Mouse (Mus musculus): ENCODE data around the gene Gm20661. TPM values are rescaled to one million over a fixed set of nuclear protein-coding genes. Genes with fewer than 3 reads are reported as not detected.

The Gm20661 gene
- polyA plus RNA-seq, 1 experiment from 2014 or later = 1.7 TPM

DNA sequence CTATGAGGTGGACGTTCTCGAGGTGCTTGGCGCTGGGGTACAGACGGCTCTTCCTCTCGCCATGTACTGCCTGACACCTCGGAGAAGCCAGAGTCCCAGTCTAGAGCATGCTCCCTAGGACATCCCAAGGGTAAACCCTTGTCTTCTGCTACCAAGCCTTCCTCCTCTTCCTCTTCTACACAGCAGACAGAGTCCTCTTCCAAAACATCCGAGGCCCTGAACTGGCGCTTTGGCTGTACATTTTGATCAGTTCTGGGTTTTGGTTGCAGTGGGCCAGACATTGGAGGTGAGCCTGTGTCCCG is 1.8 kb downstream of the Gm20661 start:
- ATAC-seq (replicated peaks; ENCODE audit: low FRiP score) = no peak
- Histone ChIP-seq H3K4me1 (replicated peaks; ENCODE audit: control insufficient read depth, insufficient read depth, low read length) (peaks cover 14% of the 10 kb centered on the region; the same call in 1 of the 2 replicates), H3K4me2 (ENCODE audit: low read depth, low read length, severe bottlenecking) (peak overlapping the region; percentile 84), H3K27ac (ENCODE audit: low read depth, low read length) (no peak overlapping the region), H3K27me3 (ENCODE audit: control insufficient read depth, insufficient read depth, low read length) (peaks cover 15% of the 10 kb centered on the region), H3K9ac (ENCODE audit: low read length) (peak overlapping the region; percentile 55), H3K36me3 (ENCODE audit: control insufficient read depth, insufficient read depth, low read length) (no peaks in the 10 kb centered on the region), H3K9me3 (ENCODE audit: control insufficient read depth, low read length) (no peaks in the 10 kb centered on the region), H3K4me3 (ENCODE audit: low read depth, low read length) (peak overlapping the region; percentile 53)
- no peak for DNase-seq (ENCODE audit: low spot score)
- 70% methylated on average over 9 of the region's 9 CpGs for WGBS

DNA sequence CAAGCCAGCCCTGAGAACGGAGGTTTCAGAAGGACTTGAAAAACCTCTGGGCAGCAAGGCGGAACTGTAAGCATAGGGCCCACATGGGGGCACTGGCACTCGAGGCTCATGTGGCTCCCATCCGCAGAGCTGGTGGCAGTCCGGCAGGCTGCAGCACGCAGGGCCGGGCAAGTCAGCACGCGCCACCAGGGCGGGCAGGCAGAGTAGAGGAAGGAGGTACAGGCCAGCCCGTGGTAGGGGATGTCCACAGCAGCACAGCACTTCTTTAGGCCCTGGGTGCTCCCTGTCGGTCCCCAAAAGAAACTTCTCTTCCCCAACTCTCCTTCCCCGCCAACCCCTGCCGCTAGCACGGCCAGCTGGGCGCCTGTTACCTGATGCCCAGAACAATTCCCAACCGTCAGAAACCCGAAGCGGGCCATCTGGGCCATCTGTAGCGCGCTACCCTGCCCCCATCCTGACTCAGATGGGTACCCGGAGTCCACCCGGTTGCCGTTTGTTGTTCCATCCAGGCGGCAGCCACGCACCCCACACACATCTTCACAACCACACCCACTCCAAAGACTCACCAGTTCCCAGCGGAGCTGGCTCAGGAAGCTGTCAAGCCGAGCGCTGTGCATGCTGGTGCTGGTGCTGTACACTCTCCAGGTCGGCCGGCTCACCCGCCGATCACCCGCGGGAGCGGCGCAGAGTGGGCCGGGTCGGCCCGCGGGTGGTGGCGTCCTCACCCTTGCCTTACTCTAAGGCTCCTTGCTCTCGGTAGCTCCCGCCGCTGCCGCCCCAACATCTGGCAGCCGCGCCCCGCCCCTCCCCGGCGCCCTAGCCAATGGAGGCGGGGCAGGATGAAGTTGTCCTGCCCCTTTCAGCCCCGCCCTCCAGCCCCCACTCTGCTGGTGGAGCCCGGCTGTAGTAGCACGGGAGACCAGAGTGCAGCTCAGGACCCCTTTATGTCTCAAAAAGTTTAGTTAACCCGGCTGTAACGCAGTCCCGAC is 2.6 kb downstream of the Gm20661 start, which contains the start of gene Inka1:
Gene Inka1 (minus strand): TSS at position 749 of the 989 bp plus-strand sequence.
- Histone ChIP-seq H3K36me3 (ENCODE audit: control insufficient read depth, insufficient read depth, low read length) (no peaks in the 10 kb centered on the region), H3K4me2 (ENCODE audit: low read depth, low read length, severe bottlenecking) (peak within 1 kb of the TSS; percentile 84), H3K4me1 (replicated peaks; ENCODE audit: control insufficient read depth, insufficient read depth, low read length) (peaks cover 14% of the 10 kb centered on the region; the same call in 1 of the 2 replicates), H3K9ac (ENCODE audit: low read length) (peak within 1 kb of the TSS; percentile 55), H3K9me3 (ENCODE audit: control insufficient read depth, low read length) (no peaks in the 10 kb centered on the region), H3K27me3 (ENCODE audit: control insufficient read depth, insufficient read depth, low read length) (peaks cover 15% of the 10 kb centered on the region), H3K27ac (ENCODE audit: low read depth, low read length) (peak within 1 kb of the TSS; percentile 41), H3K4me3 (ENCODE audit: low read depth, low read length) (peak within 1 kb of the TSS; percentile 53)
- whole genome bisulfite sequencing = under 1% methylated on average over 58 of the region's 58 CpGs
- peak; percentile 92 for DNase-seq (ENCODE audit: low spot score)
- peak; percentile 83 for ATAC-seq (replicated peaks; ENCODE audit: low FRiP score)

DNA sequence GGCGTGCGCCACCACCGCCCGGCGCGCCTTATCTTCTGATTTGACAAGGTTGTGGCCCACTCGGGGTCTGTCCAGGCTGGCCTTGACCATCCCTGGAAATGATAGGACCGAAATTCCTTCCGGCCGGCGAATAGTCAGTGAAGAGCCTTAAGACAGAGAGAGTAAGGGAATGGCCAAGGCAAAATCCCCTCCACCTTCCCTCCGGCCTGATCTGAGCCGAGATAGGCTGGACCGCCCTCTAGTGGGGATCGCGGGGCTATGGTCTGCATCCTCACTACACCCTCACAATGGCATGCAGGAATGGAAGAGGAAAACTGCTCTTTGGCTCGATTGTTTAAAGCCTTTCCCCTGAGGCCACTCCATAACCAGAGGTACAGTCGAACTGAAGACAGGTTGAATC is 3.5 kb downstream of the Gm20661 start:
- Histone ChIP-seq H3K27ac (ENCODE audit: low read depth, low read length) (no peak overlapping the region), H3K9me3 (ENCODE audit: control insufficient read depth, low read length) (no peaks in the 10 kb centered on the region), H3K27me3 (ENCODE audit: control insufficient read depth, insufficient read depth, low read length) (peaks cover 15% of the 10 kb centered on the region), H3K4me1 (replicated peaks; ENCODE audit: control insufficient read depth, insufficient read depth, low read length) (peaks cover 14% of the 10 kb centered on the region; the same call in 1 of the 2 replicates), H3K4me2 (ENCODE audit: low read depth, low read length, severe bottlenecking) (peak overlapping the region; percentile 84), H3K4me3 (ENCODE audit: low read depth, low read length) (peak overlapping the region; percentile 53), H3K9ac (ENCODE audit: low read length) (no peak overlapping the region), H3K36me3 (ENCODE audit: control insufficient read depth, insufficient read depth, low read length) (no peaks in the 10 kb centered on the region)
- DNase-seq (ENCODE audit: low spot score) (peak; percentile 90), ATAC-seq (replicated peaks; ENCODE audit: low FRiP score) (peak; percentile 73)
- 7% methylated on average over 18 of the region's 18 CpGs for WGBS

DNA sequence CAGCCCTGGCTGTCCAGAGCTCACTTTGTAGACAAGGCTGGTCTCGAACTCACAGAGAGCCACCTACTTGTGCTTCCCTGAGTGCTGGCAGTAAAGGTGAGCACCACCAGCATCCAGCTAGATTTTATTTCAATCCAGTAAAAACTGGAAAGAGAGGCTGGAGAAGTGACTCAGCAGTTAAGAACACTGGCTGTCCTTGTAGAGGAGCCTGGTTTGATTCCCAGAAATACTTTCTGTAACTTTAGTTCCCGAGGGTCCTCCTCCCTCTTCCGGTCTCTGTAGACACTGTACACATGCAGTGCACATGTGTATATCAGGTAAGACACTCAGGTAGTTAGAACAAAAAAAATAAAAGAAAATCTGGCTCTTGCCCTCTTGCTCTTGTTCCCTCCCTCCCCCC is 5.1 kb downstream of the Gm20661 start:
- H3K36me3 ChIP-seq (ENCODE audit: control insufficient read depth, insufficient read depth, low read length) = no peaks in the 10 kb centered on the region
- H3K4me3 ChIP-seq (ENCODE audit: low read depth, low read length) = no peak overlapping the region
- WGBS = 71% methylated on average over 3 of the region's 3 CpGs
- no peak for ATAC-seq (replicated peaks; ENCODE audit: low FRiP score)
- H3K9ac ChIP-seq (ENCODE audit: low read length) = no peak overlapping the region
- H3K27me3 ChIP-seq (ENCODE audit: control insufficient read depth, insufficient read depth, low read length) = peaks cover 15% of the 10 kb centered on the region
- peaks cover 10% of the 10 kb centered on the region; the same call in 1 of the 2 replicates for H3K4me1 ChIP-seq (replicated peaks; ENCODE audit: control insufficient read depth, insufficient read depth, low read length)
- H3K9me3 ChIP-seq (ENCODE audit: control insufficient read depth, low read length) = no peaks in the 10 kb centered on the region
- no peak overlapping the region for H3K4me2 ChIP-seq (ENCODE audit: low read depth, low read length, severe bottlenecking)
- no peak overlapping the region for H3K27ac ChIP-seq (ENCODE audit: low read depth, low read length)
- DNase-seq (ENCODE audit: low spot score) = no peak

DNA sequence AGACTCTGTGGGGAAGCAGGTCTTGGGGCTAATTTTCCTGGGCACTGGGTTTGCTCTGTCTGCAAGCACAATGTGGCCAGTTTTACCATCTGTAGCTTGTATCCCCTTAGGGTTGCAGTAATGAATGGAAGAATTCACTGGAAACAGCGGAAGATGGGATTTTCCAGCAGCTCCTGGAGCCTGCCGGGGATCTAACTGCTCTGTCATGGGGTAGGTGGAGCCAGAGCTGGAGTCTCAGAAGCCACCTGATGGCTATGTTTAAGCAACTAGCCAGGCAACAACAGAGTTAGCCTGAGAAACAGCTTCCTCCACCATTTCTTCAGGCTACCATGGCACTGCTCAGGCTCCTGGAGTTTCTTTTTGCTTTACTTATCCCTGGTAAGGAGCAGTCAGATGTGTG is 9.3 kb downstream of the Gm20661 start, which contains the start of gene Cdhr4:
Gene Cdhr4 (plus strand): TSS at position 301 of the 400 bp plus-strand sequence.
- 0 out of 2 replicates have a peak, but pooled peaks cover 1% of the 10 kb centered on the region for H3K4me1 ChIP-seq (replicated peaks; ENCODE audit: control insufficient read depth, insufficient read depth, low read length)
- H3K36me3 ChIP-seq (ENCODE audit: control insufficient read depth, insufficient read depth, low read length) = no peaks in the 10 kb centered on the region
- no peaks in the 10 kb centered on the region for H3K27me3 ChIP-seq (ENCODE audit: control insufficient read depth, insufficient read depth, low read length)
- H3K9ac ChIP-seq (ENCODE audit: low read length) = no peak within 1 kb of the TSS
- no peak within 1 kb of the TSS for H3K4me2 ChIP-seq (ENCODE audit: low read depth, low read length, severe bottlenecking)
- no peak within 1 kb of the TSS for H3K4me3 ChIP-seq (ENCODE audit: low read depth, low read length)
- WGBS = 69% methylated on average over 2 of the region's 2 CpGs
- ATAC-seq (replicated peaks; ENCODE audit: low FRiP score) (no peak), DNase-seq (ENCODE audit: low spot score) (no peak)
- H3K27ac ChIP-seq (ENCODE audit: low read depth, low read length) = no peak within 1 kb of the TSS
- H3K9me3 ChIP-seq (ENCODE audit: control insufficient read depth, low read length) = no peaks in the 10 kb centered on the region

DNA sequence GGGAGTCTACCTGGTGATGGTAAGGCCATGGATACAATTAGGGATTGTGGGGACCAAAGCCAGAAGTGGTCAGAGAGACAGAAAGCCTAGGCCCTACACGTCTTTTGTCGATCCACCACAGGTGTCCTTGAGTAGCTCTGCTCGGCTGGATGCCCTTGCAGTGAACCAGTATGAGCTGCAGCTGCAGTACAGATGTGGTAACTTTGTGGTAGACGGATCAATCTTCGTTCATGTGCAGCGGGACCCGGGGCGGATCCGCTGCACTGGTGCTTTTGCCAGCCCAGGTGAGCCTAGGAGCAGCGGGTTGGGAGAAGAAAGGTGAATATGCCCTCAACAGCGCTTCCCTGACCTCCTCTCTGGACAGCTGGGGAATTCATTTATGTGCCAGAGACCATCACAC is 10.2 kb downstream of the Gm20661 start:
- Histone ChIP-seq H3K9me3 (ENCODE audit: control insufficient read depth, low read length) (no peaks in the 10 kb centered on the region), H3K27me3 (ENCODE audit: control insufficient read depth, insufficient read depth, low read length) (no peaks in the 10 kb centered on the region), H3K4me3 (ENCODE audit: low read depth, low read length) (no peak overlapping the region), H3K36me3 (ENCODE audit: control insufficient read depth, insufficient read depth, low read length) (no peaks in the 10 kb centered on the region), H3K9ac (ENCODE audit: low read length) (no peak overlapping the region), H3K4me1 (replicated peaks; ENCODE audit: control insufficient read depth, insufficient read depth, low read length) (no peaks in the 10 kb centered on the region), H3K4me2 (ENCODE audit: low read depth, low read length, severe bottlenecking) (no peak overlapping the region), H3K27ac (ENCODE audit: low read depth, low read length) (no peak overlapping the region)
- ATAC-seq (replicated peaks; ENCODE audit: low FRiP score) (no peak), DNase-seq (ENCODE audit: low spot score) (no peak)
- WGBS = 79% methylated on average over 11 of the region's 11 CpGs

DNA sequence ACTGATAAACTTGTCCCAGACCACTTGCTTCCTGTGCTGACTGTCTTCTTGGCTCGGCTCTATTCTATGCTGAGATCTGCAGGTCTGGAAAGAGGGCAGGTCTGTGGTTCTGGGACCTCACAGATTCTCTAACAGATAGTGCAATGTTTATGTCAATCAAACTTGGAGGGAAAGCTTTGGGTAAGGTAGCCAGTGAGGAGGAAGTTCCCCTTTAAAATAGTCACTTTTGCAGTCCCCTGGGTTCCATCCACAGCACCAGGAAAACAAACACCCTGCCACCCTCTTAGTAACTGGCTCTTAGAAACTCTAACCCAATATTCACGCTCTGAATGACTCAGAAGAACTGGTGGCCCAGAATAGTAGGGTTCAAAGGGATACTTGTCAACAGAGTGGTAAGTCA is 11.6 kb downstream of the Gm20661 start:
- WGBS = 80% methylated on average over 2 of the region's 2 CpGs
- no peak overlapping the region for H3K4me2 ChIP-seq (ENCODE audit: low read depth, low read length, severe bottlenecking)
- no peak for ATAC-seq (replicated peaks; ENCODE audit: low FRiP score)

DNA sequence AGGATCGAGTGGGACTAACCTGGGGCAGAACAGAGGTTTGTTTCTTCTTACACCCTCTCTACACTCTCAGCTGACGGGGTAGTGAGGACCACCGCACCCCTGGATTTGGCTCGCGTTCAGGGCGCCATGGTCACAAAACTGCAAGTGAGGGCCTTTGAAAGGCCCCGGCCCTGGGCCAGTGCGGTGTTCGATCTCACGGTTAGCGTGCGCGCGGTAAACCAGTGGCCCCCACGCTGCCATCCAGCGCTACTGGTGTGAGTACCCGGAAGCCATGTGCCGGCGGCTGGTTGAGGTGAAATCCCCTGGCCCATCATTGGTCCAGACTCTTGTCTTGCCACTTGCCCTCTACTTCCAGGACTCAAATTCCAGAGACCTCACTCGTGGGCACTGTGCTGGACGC is 12.7 kb downstream of the Gm20661 start:
- Histone ChIP-seq H3K4me1 (replicated peaks; ENCODE audit: control insufficient read depth, insufficient read depth, low read length) (no peaks in the 10 kb centered on the region), H3K9me3 (ENCODE audit: control insufficient read depth, low read length) (no peaks in the 10 kb centered on the region), H3K4me2 (ENCODE audit: low read depth, low read length, severe bottlenecking) (no peak overlapping the region), H3K27ac (ENCODE audit: low read depth, low read length) (no peak overlapping the region), H3K9ac (ENCODE audit: low read length) (no peak overlapping the region), H3K4me3 (ENCODE audit: low read depth, low read length) (no peak overlapping the region), H3K27me3 (ENCODE audit: control insufficient read depth, insufficient read depth, low read length) (no peaks in the 10 kb centered on the region), H3K36me3 (ENCODE audit: control insufficient read depth, insufficient read depth, low read length) (no peaks in the 10 kb centered on the region)
- 94% methylated on average over 21 of the region's 21 CpGs for WGBS
- no peak for DNase-seq (ENCODE audit: low spot score)
- ATAC-seq (replicated peaks; ENCODE audit: low FRiP score) = no peak

More for the DNA sequence above, 11.6 kb downstream of the Gm20661 start:
- Histone ChIP-seq H3K27ac (ENCODE audit: low read depth, low read length) (no peak overlapping the region), H3K4me1 (replicated peaks; ENCODE audit: control insufficient read depth, insufficient read depth, low read length) (no peaks in the 10 kb centered on the region), H3K9me3 (ENCODE audit: control insufficient read depth, low read length) (no peaks in the 10 kb centered on the region), H3K9ac (ENCODE audit: low read length) (no peak overlapping the region), H3K4me3 (ENCODE audit: low read depth, low read length) (no peak overlapping the region), H3K27me3 (ENCODE audit: control insufficient read depth, insufficient read depth, low read length) (no peaks in the 10 kb centered on the region), H3K36me3 (ENCODE audit: control insufficient read depth, insufficient read depth, low read length) (no peaks in the 10 kb centered on the region)
- no peak for DNase-seq (ENCODE audit: low spot score)

Data from forebrain, embryonic 11.5 days (tissue).